In the genomic region with DNA sequence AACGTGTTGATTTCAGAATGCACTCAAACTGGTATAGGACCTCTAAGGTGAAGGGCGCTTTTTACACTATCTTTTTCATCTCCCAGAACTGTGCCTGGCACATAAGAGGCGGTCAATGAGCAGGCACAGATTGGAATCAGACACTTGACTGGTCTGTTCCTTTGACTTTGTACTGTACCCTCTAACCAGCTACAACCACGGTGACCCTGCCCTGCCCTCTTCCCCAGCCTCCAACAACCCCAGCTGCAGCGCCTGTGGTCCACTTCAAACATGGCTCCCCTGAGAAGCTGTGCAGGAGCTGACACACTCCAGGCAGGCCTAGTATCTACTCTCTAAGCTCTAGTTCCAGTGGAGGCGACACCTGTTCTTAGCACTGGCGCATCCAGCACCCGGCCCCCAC, we compare ENCODE assay signal across 30 mouse cellular contexts. TPM values are rescaled to one million over a fixed set of nuclear protein-coding genes. Genes with fewer than 3 reads are reported as not detected.
DNase-seq lines count a peak whose midpoint lies in the region; ATAC-seq and TF ChIP-seq lines count a peak whose summit lies in the region.
"Had no signal": no experiment of that assay in that cellular context is flagged by ENCODE, and none has a peak within 500 bp of the region (broad histone marks: within the 10 kb centered on the region; RNA-seq: fewer than 3 reads in every experiment).

No protein-coding gene starts in this region.

- WGBS in heart, adult 2 months: 93% methylated on average over 8 of the region's 8 CpGs
- WGBS in kidney, adult 2 months: 64% methylated on average over 8 of the region's 8 CpGs
- 82% methylated on average over 8 of the region's 8 CpGs for WGBS in kidney, embryonic 14.5 days

- no peak for TF ChIP-seq CTCF in heart, adult 2 months (IDR thresholded peaks at IDR 0.05)
- no peak for TF ChIP-seq CTCF in kidney, adult 2 months (conservative IDR thresholded peaks at IDR 0.05; ENCODE audit: insufficient read depth, insufficient read length, low read depth, low read length)
- no peak for TF ChIP-seq CTCF in testis, adult 2 months (IDR thresholded peaks at IDR 0.05; ENCODE audit: control insufficient read depth, insufficient read depth, insufficient replicate concordance, low read depth, low read length)
- TF ChIP-seq CTCF in layer of hippocampus, adult 2 months (conservative IDR thresholded peaks at IDR 0.05): no peak

- peaks cover 3% of the 10 kb centered on the region for H3K4me1 ChIP-seq in heart, adult 2 months (ENCODE audit: control insufficient read depth, insufficient read depth, low read length)
- H3K4me1 ChIP-seq in kidney, adult 2 months (ENCODE audit: control insufficient read depth, insufficient read depth, low read length): peaks cover 13% of the 10 kb centered on the region
- H3K4me1 ChIP-seq in kidney, embryonic 14.5 days (ENCODE audit: control insufficient read depth, insufficient read depth, low read length): peaks cover 7% of the 10 kb centered on the region
- H3K4me1 ChIP-seq in testis, adult 2 months (ENCODE audit: control insufficient read depth, insufficient read depth, low read length): peaks cover 18% of the 10 kb centered on the region

- intact Hi-C loops in heart, adult 2 months (cut with DNase I): no loop called here

- no peak overlapping the region for H3K4me2 ChIP-seq in kidney, embryonic 14.5 days (replicated peaks; ENCODE audit: low read depth, low read length)
- H3K4me2 ChIP-seq: forebrain, embryonic 13.5 days; heart, embryonic 12.5 days; heart, embryonic 15.5 days; hindbrain, embryonic 13.5 days had no signal

- no peak overlapping the region for H3K9ac ChIP-seq in heart, adult 2 months (ENCODE audit: low read depth, low read length)
- no peak overlapping the region for H3K9ac ChIP-seq in kidney, embryonic 14.5 days (ENCODE audit: low read depth, low read length)
- H3K9ac ChIP-seq: forebrain, embryonic 13.5 days; heart, embryonic 12.5 days; heart, embryonic 15.5 days; hindbrain, embryonic 13.5 days had no signal

- no peak overlapping the region for H3K27ac ChIP-seq in heart, adult 2 months
- peak overlapping the region; percentile 7; the same call in 1 of the 2 replicates for H3K27ac ChIP-seq in kidney, adult 2 months (ENCODE audit: insufficient read depth, low read depth, low read length)
- H3K27ac ChIP-seq in kidney, embryonic 14.5 days (ENCODE audit: low read depth, low read length): no peak overlapping the region
- H3K27ac ChIP-seq in testis, adult 2 months (ENCODE audit: control insufficient read depth, insufficient read depth, low read depth, low read length): no peak overlapping the region
- no peak overlapping the region for H3K27ac ChIP-seq in layer of hippocampus, adult 2 months
- H3K27ac ChIP-seq: forebrain, embryonic 10.5 days; forebrain, embryonic 13.5 days; heart, embryonic 15.5 days; hindbrain, embryonic 10.5 days; hindbrain, embryonic 13.5 days had no signal

- H3K4me3 ChIP-seq in heart, adult 2 months: no peak overlapping the region
- H3K4me3 ChIP-seq in kidney, adult 2 months (ENCODE audit: insufficient read depth, low read depth, low read length): no peak overlapping the region
- no peak overlapping the region for H3K4me3 ChIP-seq in kidney, embryonic 14.5 days (ENCODE audit: low read length)
- H3K4me3 ChIP-seq in testis, adult 2 months (ENCODE audit: control insufficient read depth, low read depth, low read length): peak overlapping the region; percentile 84
- no peak overlapping the region for H3K4me3 ChIP-seq in layer of hippocampus, adult 2 months
- H3K4me3 ChIP-seq: forebrain, embryonic 10.5 days; forebrain, embryonic 13.5 days; heart, embryonic 12.5 days; heart, embryonic 15.5 days; hindbrain, embryonic 10.5 days; hindbrain, embryonic 13.5 days had no signal

- no peak for ATAC-seq in kidney, embryonic 14.5 days (ENCODE audit: low FRiP score, low TSS enrichment)
- ATAC-seq: activated CD4-positive, CD25-positive, alpha-beta regulatory T cell, adult 4 months; forebrain, embryonic 13.5 days; forebrain, embryonic 16.5 days had no signal

- DNase-seq in heart, adult 2 months: no peak
- no peak for DNase-seq in heart, adult 18-20 months
- DNase-seq in kidney, adult 2 months: peak; percentile 79
- no peak for DNase-seq in testis, postnatal 14 days (ENCODE audit: low spot score)
- DNase-seq in kidney, postnatal 36 days: peak; percentile 68
- DNase-seq in layer of hippocampus, adult 2 months (ENCODE audit: low spot score in 2 of 2): no peak
- DNase-seq: adrenal gland, adult 8-10 months; adrenal gland, postnatal 36 days; cerebellum, adult 18-20 months; cerebellum, adult 9-10 months; cerebellum, postnatal 14 days; gastrocnemius, postnatal 10 days; gastrocnemius, postnatal 36 days; heart, postnatal 10 days; heart, postnatal 36 days had no signal

- no peak for TF ChIP-seq POLR2A in heart, adult 2 months (IDR thresholded peaks at IDR 0.05; ENCODE audit: insufficient read depth, low read depth, low read length)
- TF ChIP-seq POLR2A in kidney, adult 2 months (IDR thresholded peaks at IDR 0.05; ENCODE audit: low read depth, low read length): no peak
- no peak for TF ChIP-seq POLR2A in testis, adult 2 months (IDR thresholded peaks at IDR 0.05; ENCODE audit: control insufficient read depth, low read depth, low read length)

- 0 out of 2 replicates have a peak, but pooled peaks have one; percentile 17 for TF ChIP-seq EP300 in heart, adult 2 months (IDR thresholded peaks at IDR 0.05; ENCODE audit: insufficient read depth, low read depth, low read length)

- H3K36me3 ChIP-seq in heart, adult 2 months (ENCODE audit: control insufficient read depth, insufficient read depth, low read length): no peaks in the 10 kb centered on the region
- H3K36me3 ChIP-seq in kidney, adult 2 months (ENCODE audit: control insufficient read depth, insufficient read depth, low read length): no peaks in the 10 kb centered on the region
- 0 out of 2 replicates have a peak, but pooled peaks cover 3% of the 10 kb centered on the region for H3K36me3 ChIP-seq in kidney, embryonic 14.5 days (ENCODE audit: control insufficient read depth, insufficient read depth, low read length)
- no peaks in the 10 kb centered on the region for H3K36me3 ChIP-seq in testis, adult 2 months (ENCODE audit: control insufficient read depth, insufficient read depth, low read length)
- H3K36me3 ChIP-seq: forebrain, embryonic 10.5 days; heart, embryonic 15.5 days had no signal

- no peaks in the 10 kb centered on the region; the same call in 1 of the 2 replicates for H3K27me3 ChIP-seq in heart, adult 2 months (ENCODE audit: control insufficient read depth, insufficient read depth, low read length)
- no peaks in the 10 kb centered on the region for H3K27me3 ChIP-seq in kidney, adult 2 months (replicated peaks; ENCODE audit: control insufficient read depth, insufficient read depth, low read length)
- H3K27me3 ChIP-seq in kidney, embryonic 14.5 days (ENCODE audit: control insufficient read depth, insufficient read depth, low read length): no peaks in the 10 kb centered on the region
- no peaks in the 10 kb centered on the region for H3K27me3 ChIP-seq in testis, adult 2 months (ENCODE audit: control insufficient read depth, insufficient read depth, low read length)
- H3K27me3 ChIP-seq: heart, embryonic 12.5 days had no signal

- H3K9me3 ChIP-seq in kidney, embryonic 14.5 days (ENCODE audit: control insufficient read depth, low read length): no peaks in the 10 kb centered on the region
- H3K9me3 ChIP-seq: forebrain, embryonic 10.5 days; forebrain, embryonic 13.5 days; heart, embryonic 12.5 days; heart, embryonic 15.5 days; hindbrain, embryonic 10.5 days; hindbrain, embryonic 13.5 days had no signal

- H3K79me2 ChIP-seq in heart, adult 2 months (replicated peaks; ENCODE audit: control insufficient read depth, insufficient read depth, low read length): no peaks in the 10 kb centered on the region

RNA-seq across cellular contexts. Expression of gene Arhgef15, which starts 14.5 kb away (rescaled TPM):
- 10 to 100 TPM; 27.8 to 28.5 TPM for total RNA-seq in heart, adult 2 months (2021)
- polyA plus RNA-seq in heart, adult 2 months (2012; rRNA removed): 52.9 and 77.3 TPM in 2 replicates
- total RNA-seq in heart, adult 18-20 months (2021): 10 to 100 TPM; 20.6 to 23.5 TPM
- polyA plus RNA-seq in kidney, adult 2 months (2012; rRNA removed): 38.2 and 44.7 TPM in 2 replicates
- 10.2 and 15.9 TPM in 2 replicates for polyA plus RNA-seq in kidney, embryonic 14.5 days (2014; fragmentation: Nextera tagmentation; extraction: Ambion mirVana)
- 3.7 and 3.8 TPM in 2 replicates for polyA plus RNA-seq in testis, adult 2 months (2012; rRNA removed)
- 1 to 10 TPM; 9.5 to 9.7 TPM for total RNA-seq in layer of hippocampus, adult 2 months (2021)

RNA-seq across cellular contexts. Expression of gene Odf4, which starts 15.8 kb away (rescaled TPM):
- total RNA-seq in heart, adult 2 months (2021): not detected
- 0.25 and 0.41 TPM in 2 replicates for polyA plus RNA-seq in heart, adult 2 months (2012; rRNA removed)
- not detected for total RNA-seq in heart, adult 18-20 months (2021)
- 0.33 and 0.46 TPM in 2 replicates for polyA plus RNA-seq in kidney, adult 2 months (2012; rRNA removed)
- not detected in 2 replicates for polyA plus RNA-seq in kidney, embryonic 14.5 days (2014; fragmentation: Nextera tagmentation; extraction: Ambion mirVana)
- polyA plus RNA-seq in testis, adult 2 months (2012; rRNA removed): 506 and 512 TPM in 2 replicates
- total RNA-seq in layer of hippocampus, adult 2 months (2021): not detected
- total RNA-seq: ES-E14; gastrocnemius, adult 18-20 months; gastrocnemius, postnatal 10 days; gastrocnemius, postnatal 36 days; granulocyte monocyte progenitor cell, adult 5-6 weeks; heart, postnatal 10 days; heart, postnatal 36 days had no signal
- polyA plus RNA-seq: activated CD4-positive, CD25-positive, alpha-beta regulatory T cell, adult 4 months; embryonic facial prominence, embryonic 11.5 days; embryonic facial prominence, embryonic 14.5 days; forebrain, embryonic 10.5 days; heart, embryonic 12.5 days; heart, embryonic 15.5 days; hindbrain, embryonic 10.5 days had no signal

RNA-seq across cellular contexts. Expression of gene Slc25a35, which starts 25.2 kb away (rescaled TPM):
- 1 to 10 TPM; 4.2 to 5.3 TPM for total RNA-seq in heart, adult 2 months (2021)
- polyA plus RNA-seq in heart, adult 2 months (2012; rRNA removed): 21.6 and 24.2 TPM in 2 replicates
- total RNA-seq in heart, adult 18-20 months (2021): 1 to 10 TPM; 4.8 to 9.3 TPM
- 38.9 and 46.2 TPM in 2 replicates for polyA plus RNA-seq in kidney, adult 2 months (2012; rRNA removed)
- polyA plus RNA-seq in kidney, embryonic 14.5 days (2014; fragmentation: Nextera tagmentation; extraction: Ambion mirVana): 3.4 and 4.5 TPM in 2 replicates
- 40.8 and 56.4 TPM in 2 replicates for polyA plus RNA-seq in testis, adult 2 months (2012; rRNA removed)
- total RNA-seq in layer of hippocampus, adult 2 months (2021): 1 to 10 TPM; 5.8 to 6.2 TPM

RNA-seq across cellular contexts. Expression of gene Rangrf, which starts 32.3 kb away (rescaled TPM):
- 100 to 1,000 TPM in 1 of 2 experiments, 10 to 100 TPM in 1; 80.7 to 100 TPM for total RNA-seq in heart, adult 2 months (2021)
- polyA plus RNA-seq in heart, adult 2 months (2012; rRNA removed): 145 and 169 TPM in 2 replicates
- total RNA-seq in heart, adult 18-20 months (2021): 100 to 1,000 TPM in 1 of 2 experiments, 10 to 100 TPM in 1; 87.5 to 102 TPM
- polyA plus RNA-seq in kidney, adult 2 months (2012; rRNA removed): 43.0 and 43.9 TPM in 2 replicates
- 68.7 and 95.2 TPM in 2 replicates for polyA plus RNA-seq in kidney, embryonic 14.5 days (2014; fragmentation: Nextera tagmentation; extraction: Ambion mirVana)
- polyA plus RNA-seq in testis, adult 2 months (2012; rRNA removed): 1,176 and 1,231 TPM in 2 replicates
- total RNA-seq in layer of hippocampus, adult 2 months (2021): 10 to 100 TPM; 16.8 to 20.7 TPM

RNA-seq across cellular contexts. Expression of gene Rpl26, which starts 41.3 kb away (rescaled TPM):
- 100 to 1,000 TPM; 648 to 707 TPM for total RNA-seq in heart, adult 2 months (2021)
- polyA plus RNA-seq in heart, adult 2 months (2012; rRNA removed): 494 and 639 TPM in 2 replicates
- total RNA-seq in heart, adult 18-20 months (2021): 100 to 1,000 TPM; 679 to 731 TPM
- 1,040 and 1,128 TPM in 2 replicates for polyA plus RNA-seq in kidney, adult 2 months (2012; rRNA removed)
- polyA plus RNA-seq in kidney, embryonic 14.5 days (2014; fragmentation: Nextera tagmentation; extraction: Ambion mirVana): 1,184 and 1,677 TPM in 2 replicates
- 938 and 997 TPM in 2 replicates for polyA plus RNA-seq in testis, adult 2 months (2012; rRNA removed)
- total RNA-seq in layer of hippocampus, adult 2 months (2021): 100 to 1,000 TPM; 766 to 781 TPM

Comparison
In these comparisons a context has a peak if more than half of its experiments do, and no peak if none do; other contexts are left out.
1. DNase-seq: peak in kidney, adult 2 months (single experiment) and kidney, postnatal 36 days (2 of 2); none in heart, adult 2 months (0 of 2), heart, adult 18-20 months (0 of 2), testis, postnatal 14 days (single experiment) and layer of hippocampus, adult 2 months (0 of 2).
2. RNA of gene Odf4, which starts 15.8 kb away (polyA plus RNA-seq): 506 to 512 TPM in testis, adult 2 months; 0.33 to 0.46 TPM in kidney, adult 2 months, 0.25 to 0.41 TPM in heart, adult 2 months and not detected in kidney, embryonic 14.5 days; every median in the first group is over 100 times any median in the second.